Comparison of ENCODE assay signal across 23 mouse cellular contexts in the genomic region with DNA sequence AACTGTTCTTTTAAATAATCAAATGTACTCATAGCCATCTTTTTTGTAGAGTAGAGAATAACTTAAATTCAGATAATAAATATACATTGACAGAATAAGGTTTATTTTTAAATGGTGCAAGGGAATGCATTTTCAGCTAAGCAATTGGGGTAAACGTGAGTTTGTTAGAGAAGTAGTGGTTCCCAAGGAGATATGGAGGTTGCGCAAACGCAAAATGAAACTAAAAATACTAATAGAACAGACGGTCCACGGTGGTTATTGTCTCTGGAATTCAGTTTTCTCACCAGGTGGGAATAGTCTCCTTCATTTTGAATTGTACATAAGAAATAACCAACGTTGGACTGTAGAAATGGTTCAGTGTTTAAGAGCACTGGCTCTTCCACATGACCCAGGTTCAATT. TPM values are rescaled to one million over a fixed set of nuclear protein-coding genes. Genes with fewer than 3 reads are reported as not detected.
DNase-seq lines count a peak whose midpoint lies in the region; ATAC-seq and TF ChIP-seq lines count a peak whose summit lies in the region.
"Had no signal": no experiment of that assay in that cellular context is flagged by ENCODE, and none has a peak within 500 bp of the region (broad histone marks: within the 10 kb centered on the region; RNA-seq: fewer than 3 reads in every experiment).

No protein-coding gene starts in this region.

- no peak overlapping the region for H3K4me3 ChIP-seq in C2C12 (ENCODE audit: insufficient read depth, poor library complexity, severe bottlenecking)
- peak overlapping the region; percentile 36 for H3K4me3 ChIP-seq in bone marrow, adult 2 months (replicated peaks; ENCODE audit: control insufficient read depth, low read depth, low read length)
- H3K4me3 ChIP-seq: embryonic facial prominence, embryonic 12.5 days; embryonic facial prominence, embryonic 15.5 days; heart, adult 2 months; heart, embryonic 10.5 days; heart, embryonic 13.5 days; hindbrain, embryonic 12.5 days; hindbrain, embryonic 15.5 days had no signal

- H3K27ac ChIP-seq in bone marrow, adult 2 months (ENCODE audit: control insufficient read depth, insufficient read depth, low read depth, low read length, poor library complexity), result no peak overlapping the region
- H3K27ac ChIP-seq: embryonic facial prominence, embryonic 12.5 days; embryonic facial prominence, embryonic 15.5 days; heart, adult 2 months; heart, embryonic 10.5 days; heart, embryonic 13.5 days; hindbrain, embryonic 12.5 days; hindbrain, embryonic 15.5 days had no signal

- H3K79me2 ChIP-seq in C2C12 (ENCODE audit: control insufficient read depth, insufficient read depth), result no peaks in the 10 kb centered on the region

- H3ac ChIP-seq in C2C12 (ENCODE audit: control insufficient read depth, insufficient read length, low read depth), result no peak overlapping the region

- peaks cover 6% of the 10 kb centered on the region for H3K27me3 ChIP-seq in C2C12 (ENCODE audit: control insufficient read depth, insufficient read depth, insufficient read length)
- H3K27me3 ChIP-seq: embryonic facial prominence, embryonic 12.5 days; embryonic facial prominence, embryonic 15.5 days; heart, embryonic 13.5 days; hindbrain, embryonic 12.5 days; hindbrain, embryonic 15.5 days had no signal

- DNase-seq in cerebellum, postnatal 4 days (ENCODE audit: low spot score in 2 of 2), result no peak
- DNase-seq in adipocyte (ENCODE audit: low spot score), result no peak
- no peak for DNase-seq in heart, postnatal 25 days (ENCODE audit: low spot score)
- DNase-seq: adrenal gland, postnatal 10 days; adrenal gland, postnatal 36 days; cerebellum, adult 11 months; cerebellum, adult 2 months; cerebellum, adult 9-11 months; cerebellum, postnatal 25 days; gastrocnemius, postnatal 25 days; heart, adult 2 months; heart, postnatal 14 days had no signal

- intact Hi-C loops in heart, postnatal 25 days (cut with DNase I), result no loop called here

- ATAC-seq in megakaryocyte, adult 5-6 weeks (ENCODE audit: poor library complexity, severe bottlenecking), result peak; percentile 66
- ATAC-seq: forebrain, embryonic 14.5 days; intestine, postnatal 0 days had no signal

- H3K79me3 ChIP-seq in C2C12 (ENCODE audit: low read depth), result no peaks in the 10 kb centered on the region

- H3K4me1 ChIP-seq in bone marrow, adult 2 months (ENCODE audit: control insufficient read depth, insufficient read depth, low read length), result no peaks in the 10 kb centered on the region; the same call in none of the 2 replicates
- H3K4me1 ChIP-seq: embryonic facial prominence, embryonic 12.5 days; embryonic facial prominence, embryonic 15.5 days; heart, embryonic 10.5 days; heart, embryonic 13.5 days; hindbrain, embryonic 12.5 days; hindbrain, embryonic 15.5 days had no signal

- no peak for TF ChIP-seq CTCF in C2C12 (IDR thresholded peaks at IDR 0.05; ENCODE audit: control insufficient read depth, insufficient read depth, insufficient read length)
- TF ChIP-seq CTCF in bone marrow, adult 2 months (IDR thresholded peaks at IDR 0.05; ENCODE audit: control insufficient read depth, insufficient read depth, low read length), result no peak

- WGBS in bone marrow, adult 2 months, result 30% methylated on average over 6 of the region's 6 CpGs

- no peaks in the 10 kb centered on the region for H3K36me3 ChIP-seq in C2C12 (ENCODE audit: control insufficient read depth, insufficient read depth)
- H3K36me3 ChIP-seq: embryonic facial prominence, embryonic 12.5 days; embryonic facial prominence, embryonic 15.5 days; heart, embryonic 10.5 days; heart, embryonic 13.5 days; hindbrain, embryonic 12.5 days; hindbrain, embryonic 15.5 days had no signal

- TF ChIP-seq POLR2A in bone marrow, adult 2 months (IDR thresholded peaks at IDR 0.05; ENCODE audit: borderline replicate concordance, control insufficient read depth, low read depth, low read length), result no peak

TF ChIP-seq in C2C12, 6 proteins besides CTCF, POLR2A, EP300 and RAD21:
- TF ChIP-seq USF1 (IDR thresholded peaks at IDR 0.05; ENCODE audit: low read depth) (no peak), CEBPB (IDR thresholded peaks at IDR 0.05; ENCODE audit: low read depth) (peak; percentile 59)

RNA-seq across cellular contexts. Expression of gene Cdnf, which starts 13.5 kb away (rescaled TPM):
- 0.21 TPM for polyA plus RNA-seq in C2C12 (2012; fragmentation: generic; extraction: Trizol)
- not detected in 2 replicates for polyA plus RNA-seq in bone marrow, adult 2 months (2011; ENCODE audit: insufficient read depth, insufficient read length, low replicate concordance, missing spikeins)
- 0.47 TPM in 1 of 2 replicates, not detected in the other for total RNA-seq in megakaryocyte, adult 5-6 weeks (2015)
- total RNA-seq in megakaryocyte, adult 5-6 weeks (2017), result 0.55 and 0.81 TPM in 2 replicates
- total RNA-seq in heart, postnatal 25 days (2021), result 10 to 100 TPM; 24.8 to 25.6 TPM

RNA-seq across cellular contexts. Expression of gene Hspa14, which starts 13.7 kb away (rescaled TPM):
- polyA plus RNA-seq in C2C12 (2012; fragmentation: generic; extraction: Trizol), result 49.0 TPM
- polyA plus RNA-seq in bone marrow, adult 2 months (2011; ENCODE audit: insufficient read depth, insufficient read length, low replicate concordance, missing spikeins), result 37.4 and 38.7 TPM in 2 replicates
- 49.2 and 67.3 TPM in 2 replicates for total RNA-seq in megakaryocyte, adult 5-6 weeks (2015)
- 124 and 125 TPM in 2 replicates for total RNA-seq in megakaryocyte, adult 5-6 weeks (2017)
- total RNA-seq in heart, postnatal 25 days (2021), result 10 to 100 TPM; 21.3 to 26.5 TPM

RNA-seq across cellular contexts. Expression of gene Gm45902, which starts 13.7 kb away (rescaled TPM):
- polyA plus RNA-seq in C2C12 (2012; fragmentation: generic; extraction: Trizol), result 2.5 TPM
- 2.3 and 5.4 TPM in 2 replicates for polyA plus RNA-seq in bone marrow, adult 2 months (2011; ENCODE audit: insufficient read depth, insufficient read length, low replicate concordance, missing spikeins)
- total RNA-seq in megakaryocyte, adult 5-6 weeks (2015), result 3.3 and 4.1 TPM in 2 replicates
- 7.5 and 8.7 TPM in 2 replicates for total RNA-seq in megakaryocyte, adult 5-6 weeks (2017)
- 1 to 10 TPM in 1 of 2 experiments, under 1 TPM in 1; 0.73 to 1.2 TPM for total RNA-seq in heart, postnatal 25 days (2021)

RNA-seq across cellular contexts. Expression of gene Fam107b, which starts 44.0 kb away (rescaled TPM):
- polyA plus RNA-seq in C2C12 (2012; fragmentation: generic; extraction: Trizol), result 16.6 TPM
- 61.6 and 71.1 TPM in 2 replicates for polyA plus RNA-seq in bone marrow, adult 2 months (2011; ENCODE audit: insufficient read depth, insufficient read length, low replicate concordance, missing spikeins)
- 794 and 805 TPM in 2 replicates for total RNA-seq in megakaryocyte, adult 5-6 weeks (2015)
- total RNA-seq in megakaryocyte, adult 5-6 weeks (2017), result 673 and 930 TPM in 2 replicates
- 1 to 10 TPM; 6.8 to 8.2 TPM for total RNA-seq in heart, postnatal 25 days (2021)

RNA-seq across cellular contexts. Expression of gene Suv39h2, which starts 51.5 kb away (rescaled TPM):
- 4.5 TPM for polyA plus RNA-seq in C2C12 (2012; fragmentation: generic; extraction: Trizol)
- polyA plus RNA-seq in bone marrow, adult 2 months (2011; ENCODE audit: insufficient read depth, insufficient read length, low replicate concordance, missing spikeins), result 3.4 and 4.4 TPM in 2 replicates
- 7.5 and 8.6 TPM in 2 replicates for total RNA-seq in megakaryocyte, adult 5-6 weeks (2015)
- total RNA-seq in megakaryocyte, adult 5-6 weeks (2017), result 6.9 and 10.2 TPM in 2 replicates
- under 1 TPM; 0.70 to 0.75 TPM for total RNA-seq in heart, postnatal 25 days (2021)

Comparison
In these comparisons a context has a peak if more than half of its experiments do, and no peak if none do; other contexts are left out.
1. RNA of gene Cdnf, which starts 13.5 kb away (total RNA-seq): 24.8 to 25.6 TPM in heart, postnatal 25 days; 0.47 to 0.81 TPM in megakaryocyte, adult 5-6 weeks; every median in the first group is over 10 times any median in the second.